Mouse (Mus musculus) CD4-positive, CD25-positive, alpha-beta regulatory T cell, adult 2 months (primary cell): ENCODE measurements at regions not wholly inside any gene's neighbourhood (a gene's known extent, or its start where the extent isn't known, plus 50 kb on each side); places are given as distances from the start of the nearest gene placed in this dataset.

Experiments used
- DNase-seq: peaks from one replicate; pipeline ENCODE4 v3.0.0-alpha.2; 2012; ENCODE audit warnings: low read depth, low spot score

- no peak for DNase-seq
Observed at GRCm38 (mm10) chr10:8951236-8951825, 65.5 kb upstream of the Sash1 start.

- DNase-seq, result no peak
Observed at GRCm38 (mm10) chr10:8948227-8948626, 62.4 kb upstream of the Sash1 start.

- no peak for DNase-seq
Observed at GRCm38 (mm10) chr10:8945195-8945751, 59.4 kb upstream of the Sash1 start.

- no peak for DNase-seq
Observed at GRCm38 (mm10) chr10:8944586-8944985, 58.7 kb upstream of the Sash1 start.

GRCm38 (mm10) chr10:8943698-8944097, 57.8 kb upstream of the Sash1 start:
- DNase-seq, result no peak

GRCm38 (mm10) chr10:8942967-8943471, 57.1 kb upstream of the Sash1 start:
- no peak for DNase-seq

- DNase-seq, result no peak
Observed at GRCm38 (mm10) chr10:8936369-8936768, 50.5 kb upstream of the Sash1 start.
